Mouse (Mus musculus) kidney, postnatal 36 days (tissue): Measurements from ENCODE around the gene Mindy2.
"Not testable (repeated sequence)": the region's sequence is repeated elsewhere in the genome, so short reads cannot be mapped to it uniquely, and the experiment has no call there.

Experiments
- DNase-seq, 2 experiments: peaks; one replicate each; pipeline ENCODE4 v3.0.0; 2021 to 2022; ENCODE audit warnings: mixed read lengths in 2 of 2

The Mindy2 gene

GRCm38 (mm10) chr9:70578123-70578522, 78.9 kb downstream of the Mindy2 start:
- no peak for DNase-seq

- no peak for DNase-seq
Observed at GRCm38 (mm10) chr9:70570351-70570750, 86.6 kb downstream of the Mindy2 start.

- DNase-seq: no peak
Observed at GRCm38 (mm10) chr9:70567651-70568050, 89.3 kb downstream of the Mindy2 start.

GRCm38 (mm10) chr9:70562825-70563224, 94.1 kb downstream of the Mindy2 start:
- DNase-seq: no peak

GRCm38 (mm10) chr9:70556796-70557195, 100.2 kb downstream of the Mindy2 start:
- no peak for DNase-seq

- DNase-seq: no peak
Observed at GRCm38 (mm10) chr9:70555431-70555830, 101.5 kb downstream of the Mindy2 start.

GRCm38 (mm10) chr9:70552233-70552632, 104.7 kb downstream of the Mindy2 start:
- DNase-seq: not testable (repeated sequence)

GRCm38 (mm10) chr9:70551524-70551923, 105.5 kb downstream of the Mindy2 start:
- peak in 1 of 2 experiments; percentile 55 for DNase-seq
